Comparison of ENCODE assay signal across 24 mouse cellular contexts in genomic region chr4:141202192-141202591, GRCm38 (mm10). TPM values are rescaled to one million over a fixed set of nuclear protein-coding genes. Genes with fewer than 3 reads are reported as not detected.
A peak's percentile ranks its signal among the peaks of the same experiment; 100 is the strongest.
DNase-seq lines count a peak whose midpoint lies in the region; TF ChIP-seq lines count a peak whose summit lies in the region.
"Had no signal": no experiment of that assay in that cellular context is flagged by ENCODE, and none has a peak within 500 bp of the region (broad histone marks: within the 10 kb centered on the region; RNA-seq: fewer than 3 reads in every experiment).

No protein-coding gene starts in this region.

- H3K4me3 ChIP-seq in heart, embryonic 10.5 days: no peak overlapping the region
- H3K4me3 ChIP-seq in MEL (ENCODE audit: control insufficient read depth in 1 of 2, insufficient read depth in 1 of 2, low read depth in 2 of 2, low read length in 2 of 2): no peak overlapping the region
- H3K4me3 ChIP-seq: embryonic facial prominence, embryonic 10.5 days; embryonic facial prominence, embryonic 12.5 days; forebrain, embryonic 13.5 days; forebrain, embryonic 15.5 days had no signal

- H3K4me1 ChIP-seq in heart, embryonic 10.5 days: peaks cover 22% of the 10 kb centered on the region
- no peaks in the 10 kb centered on the region for H3K4me1 ChIP-seq in MEL (ENCODE audit: control insufficient read depth in 1 of 2, insufficient read depth in 2 of 2, low read length in 2 of 2)
- H3K4me1 ChIP-seq: embryonic facial prominence, embryonic 10.5 days; embryonic facial prominence, embryonic 12.5 days; forebrain, embryonic 13.5 days; forebrain, embryonic 15.5 days had no signal

- no peak for TF ChIP-seq POLR2A in MEL (IDR thresholded peaks at IDR 0.05; ENCODE audit: control insufficient read depth in 1 of 2, insufficient read depth in 1 of 2, low read depth in 1 of 2, low read length in 2 of 2, poor library complexity in 1 of 2)

- no peaks in the 10 kb centered on the region for H3K27me3 ChIP-seq in heart, embryonic 10.5 days (ENCODE audit: insufficient read depth, poor library complexity, severe bottlenecking)
- H3K27me3 ChIP-seq in MEL (ENCODE audit: control insufficient read depth in 1 of 2, insufficient read depth in 2 of 2, low read length in 2 of 2): no peaks in the 10 kb centered on the region
- H3K27me3 ChIP-seq: CH12.LX; embryonic facial prominence, embryonic 12.5 days; forebrain, embryonic 13.5 days; forebrain, embryonic 15.5 days had no signal

- H3K36me3 ChIP-seq in heart, embryonic 10.5 days: peaks cover 55% of the 10 kb centered on the region
- peaks cover 0 to 6% of the 10 kb centered on the region in 2 experiments; a peak in 1 of 4 replicates for H3K36me3 ChIP-seq in MEL (ENCODE audit: control insufficient read depth in 1 of 2, insufficient read depth in 2 of 2, low read length in 2 of 2)

- TF ChIP-seq RAD21 in MEL (IDR thresholded peaks at IDR 0.05; ENCODE audit: low read depth, low read length): no peak

- 81% methylated on average over 6 of the region's 6 CpGs for WGBS in heart, embryonic 10.5 days

- H3K79me2 ChIP-seq in MEL (ENCODE audit: control insufficient read depth, insufficient read depth, low read length, poor library complexity): no peaks in the 10 kb centered on the region

- H3K9ac ChIP-seq in MEL (ENCODE audit: control insufficient read depth, low read depth, low read length, poor library complexity, severe bottlenecking): no peak overlapping the region
- H3K9ac ChIP-seq: embryonic facial prominence, embryonic 12.5 days; forebrain, embryonic 13.5 days; forebrain, embryonic 15.5 days; forebrain, postnatal 0 days had no signal

- DNase-seq in adrenal gland, postnatal 10 days: peak; percentile 21
- DNase-seq in adrenal gland, postnatal 4 days (ENCODE audit: low spot score in 2 of 2): no peak
- DNase-seq in heart, adult 11 months: peak; percentile 93
- DNase-seq in heart, embryonic 10.5 days (ENCODE audit: low spot score): no peak
- DNase-seq in MEL (ENCODE audit: low read depth, low spot score): no peak
- DNase-seq: adrenal gland, adult 8-10 months; adrenal gland, postnatal 36 days; B cell, adult 2 months; cerebellum, adult 11 months; cerebellum, adult 18-20 months; cerebellum, adult 8-10 months; cerebellum, adult 9-11 months; cerebellum, postnatal 14 days; cerebellum, postnatal 36 days; embryo, embryonic 11 days; forebrain, postnatal 0 days had no signal

- H3K9me3 ChIP-seq in heart, embryonic 10.5 days: no peaks in the 10 kb centered on the region
- H3K9me3 ChIP-seq in MEL (replicated peaks; ENCODE audit: insufficient read depth, low read length): no peaks in the 10 kb centered on the region
- H3K9me3 ChIP-seq: embryonic facial prominence, embryonic 12.5 days; forebrain, embryonic 13.5 days; forebrain, embryonic 15.5 days; G1E had no signal

- no peak for TF ChIP-seq CTCF in MEL (IDR thresholded peaks at IDR 0.05 in 2 of 3, conservative IDR thresholded peaks at IDR 0.05 in 1 of 3; ENCODE audit: control insufficient read depth in 1 of 3, insufficient read depth in 1 of 3, low read depth in 2 of 3, low read length in 3 of 3, poor library complexity in 1 of 3, severe bottlenecking in 1 of 3)

- TF ChIP-seq EP300 in MEL (IDR thresholded peaks at IDR 0.05; ENCODE audit: low read depth in 1 of 2, low read length in 2 of 2): no peak

- H3K27ac ChIP-seq in heart, embryonic 10.5 days: no peak overlapping the region
- H3K27ac ChIP-seq in MEL (ENCODE audit: control insufficient read depth, low read depth, low read length): no peak overlapping the region
- H3K27ac ChIP-seq: embryonic facial prominence, embryonic 10.5 days; embryonic facial prominence, embryonic 12.5 days; forebrain, embryonic 13.5 days; forebrain, embryonic 15.5 days had no signal

TF ChIP-seq in MEL, 35 proteins besides CTCF, POLR2A, EP300 and RAD21:
- TF ChIP-seq POLR2AphosphoS5 (IDR thresholded peaks at IDR 0.05; ENCODE audit: borderline replicate concordance, low read depth, low read length): no peak
- no peak for TF ChIP-seq CHD2 (IDR thresholded peaks at IDR 0.05; ENCODE audit: low read length)
- TF ChIP-seq GATA1 (IDR thresholded peaks at IDR 0.05; ENCODE audit: low read depth, low read length): peak; percentile 22; the same call in 1 of the 2 replicates
- no peak for TF ChIP-seq CHD1 (IDR thresholded peaks at IDR 0.05; ENCODE audit: low read depth, low read length)
- TF ChIP-seq MAFK (IDR thresholded peaks at IDR 0.05; ENCODE audit: borderline replicate concordance, low read depth, low read length): no peak
- TF ChIP-seq ELF1 (IDR thresholded peaks at IDR 0.05; ENCODE audit: low read depth, low read length): no peak

RNA-seq across cellular contexts. Expression of gene Rsg1, which starts 11.6 kb away (rescaled TPM):
- 1 to 10 TPM; 1.5 to 1.7 TPM for total RNA-seq in adrenal gland, postnatal 10 days (2021)
- total RNA-seq in adrenal gland, postnatal 4 days (2021): 1 to 10 TPM; 2.5 to 2.7 TPM
- 2.6 and 4.0 TPM in 2 replicates for polyA plus RNA-seq in heart, embryonic 10.5 days (2016; fragmentation: Nextera tagmentation; extraction: Ambion mirVana)
- total RNA-seq in MEL (2012; rRNA removed): 3.7 and 5.8 TPM in 2 replicates
- polyA plus RNA-seq in MEL (2012; ENCODE audit: insufficient read depth in 1 of 2, insufficient read length in 2 of 2, low read depth in 1 of 2, low replicate concordance in 2 of 2, missing spikeins in 1 of 2): 1 to 10 TPM in 1 of 2 experiments, not detected in 1; 4.8 TPM

RNA-seq across cellular contexts. Expression of gene Arhgef19, which starts 37.1 kb away (rescaled TPM):
- total RNA-seq in adrenal gland, postnatal 10 days (2021): 10 to 100 TPM; 29.0 to 31.0 TPM
- total RNA-seq in adrenal gland, postnatal 4 days (2021): 10 to 100 TPM; 37.5 to 39.2 TPM
- 1.2 and 3.7 TPM in 2 replicates for polyA plus RNA-seq in heart, embryonic 10.5 days (2016; fragmentation: Nextera tagmentation; extraction: Ambion mirVana)
- total RNA-seq in MEL (2012; rRNA removed): 0.03 TPM in 1 of 2 replicates, not detected in the other
- under 1 TPM in 1 of 2 experiments, not detected in 1; 0.78 TPM for polyA plus RNA-seq in MEL (2012; ENCODE audit: insufficient read depth in 1 of 2, insufficient read length in 2 of 2, low read depth in 1 of 2, low replicate concordance in 2 of 2, missing spikeins in 1 of 2)
- total RNA-seq: common myeloid progenitor, adult 5-6 weeks; G1E had no signal
- polyA plus RNA-seq: CD4-positive, CD25-positive, alpha-beta regulatory T cell, adult 4 months; G1E had no signal

RNA-seq across cellular contexts. Expression of gene Fbxo42, which starts 54.5 kb away (rescaled TPM):
- 10 to 100 TPM; 16.6 to 21.2 TPM for total RNA-seq in adrenal gland, postnatal 10 days (2021)
- 10 to 100 TPM; 25.3 to 25.9 TPM for total RNA-seq in adrenal gland, postnatal 4 days (2021)
- polyA plus RNA-seq in heart, embryonic 10.5 days (2016; fragmentation: Nextera tagmentation; extraction: Ambion mirVana): 16.3 and 21.8 TPM in 2 replicates
- 10.1 and 11.2 TPM in 2 replicates for total RNA-seq in MEL (2012; rRNA removed)
- polyA plus RNA-seq in MEL (2012; ENCODE audit: insufficient read depth in 1 of 2, insufficient read length in 2 of 2, low read depth in 1 of 2, low replicate concordance in 2 of 2, missing spikeins in 1 of 2): 100 to 1,000 TPM in 1 of 2 experiments, 10 to 100 TPM in 1; 23.1 to 260 TPM

Comparison
In these comparisons a context has a peak if more than half of its experiments do, and no peak if none do; other contexts are left out.
1. DNase-seq: peak in adrenal gland, postnatal 10 days (single experiment) and heart, adult 11 months (single experiment); none in adrenal gland, postnatal 4 days (0 of 2), heart, embryonic 10.5 days (single experiment) and MEL (single experiment).
2. RNA of gene Arhgef19, which starts 37.1 kb away (total RNA-seq): 37.5 to 39.2 TPM in adrenal gland, postnatal 4 days and 29.0 to 31.0 TPM in adrenal gland, postnatal 10 days; 0.03 TPM in MEL; every median in the first group is over 10 times any median in the second.